Mouse (Mus musculus): ENCODE results near the gene Gm20388. TPM values are rescaled to one million over a fixed set of nuclear protein-coding genes. Genes with fewer than 3 reads are reported as not detected.

The Gm20388 gene
- total RNA-seq, 2 experiments from 2014 or later: 12.7 TPM; not detected in 1

DNA sequence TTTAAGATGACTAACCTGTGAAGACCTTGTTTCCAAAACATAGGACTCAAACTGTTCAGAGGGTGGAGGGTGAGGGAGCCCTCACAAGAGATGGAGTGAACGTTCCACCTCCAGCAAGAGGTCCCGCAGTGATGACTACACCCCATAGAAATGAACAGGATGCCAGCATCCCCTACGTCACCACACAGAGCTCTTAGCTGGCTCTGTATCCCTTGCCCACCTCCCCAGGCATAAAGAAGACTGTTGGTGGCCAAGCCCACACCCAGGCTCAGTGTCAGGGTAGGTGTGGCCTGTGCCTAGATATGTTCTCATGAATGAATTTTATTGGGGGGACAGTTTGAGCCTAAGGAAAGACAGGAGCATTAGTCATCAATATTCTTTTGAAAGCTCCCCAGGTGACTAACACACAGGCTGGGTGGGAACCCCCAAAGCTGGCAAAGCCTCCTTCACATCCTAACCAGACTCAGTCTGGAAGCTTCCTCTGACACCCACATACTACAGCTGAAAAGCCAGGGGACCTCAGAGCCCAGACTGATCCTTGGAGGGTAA, 2638.3 kb downstream of the Gm20388 start:
- DNase-seq: no peak

DNA sequence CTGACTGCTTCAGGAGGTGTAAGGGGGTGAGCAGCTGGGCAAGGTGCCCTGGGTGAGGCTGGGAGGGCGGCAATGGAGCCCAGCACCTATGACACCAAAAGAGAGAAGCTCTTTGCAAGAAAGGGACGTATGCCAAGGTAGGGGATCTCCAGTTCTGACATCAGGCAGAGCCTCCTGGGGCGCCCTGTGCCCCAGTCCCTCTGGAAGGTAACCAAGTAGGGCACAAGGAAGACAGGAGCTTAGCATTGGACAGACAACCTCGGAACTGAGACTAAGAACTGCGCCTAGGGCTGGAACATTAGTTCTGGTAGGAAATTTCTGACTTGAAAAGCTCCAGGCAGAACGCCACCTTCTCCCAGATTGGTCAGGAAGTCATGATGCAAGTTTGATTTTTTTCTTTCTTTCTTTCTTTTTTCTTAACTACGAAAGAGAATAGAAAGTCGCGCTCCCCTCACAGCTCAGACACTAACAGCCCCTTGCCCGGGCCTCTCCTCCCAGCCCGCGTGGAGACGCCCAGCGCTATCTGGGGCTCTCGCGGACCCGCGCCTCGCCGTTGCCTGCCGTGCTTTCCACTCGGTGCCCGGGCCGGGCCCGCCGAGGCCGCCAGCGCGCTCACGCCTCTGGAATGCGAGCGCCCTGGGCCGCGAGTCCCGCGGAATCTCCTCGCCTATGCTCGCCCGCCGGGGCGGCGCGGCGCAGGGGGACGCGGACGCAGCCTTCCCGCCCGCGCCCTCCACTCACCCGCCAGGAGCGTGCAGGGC, 2639.8 kb downstream of the Gm20388 start:
- DNase-seq: no peak

DNA sequence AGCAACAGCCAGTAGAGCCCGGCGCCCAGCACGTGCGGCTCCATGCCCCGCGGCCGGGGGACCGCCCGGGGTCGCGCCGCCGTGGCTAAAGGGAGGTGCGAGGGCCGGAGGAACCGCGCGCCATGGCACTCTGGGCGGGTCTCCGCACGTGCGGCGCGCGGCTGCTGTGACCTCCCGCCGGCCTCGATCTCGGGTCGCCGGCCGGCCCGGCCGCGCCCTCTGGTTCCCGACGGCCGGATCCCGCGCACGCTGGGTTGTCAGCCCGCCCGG, 2640.3 kb downstream of the Gm20388 start:
- no peak for DNase-seq

DNA sequence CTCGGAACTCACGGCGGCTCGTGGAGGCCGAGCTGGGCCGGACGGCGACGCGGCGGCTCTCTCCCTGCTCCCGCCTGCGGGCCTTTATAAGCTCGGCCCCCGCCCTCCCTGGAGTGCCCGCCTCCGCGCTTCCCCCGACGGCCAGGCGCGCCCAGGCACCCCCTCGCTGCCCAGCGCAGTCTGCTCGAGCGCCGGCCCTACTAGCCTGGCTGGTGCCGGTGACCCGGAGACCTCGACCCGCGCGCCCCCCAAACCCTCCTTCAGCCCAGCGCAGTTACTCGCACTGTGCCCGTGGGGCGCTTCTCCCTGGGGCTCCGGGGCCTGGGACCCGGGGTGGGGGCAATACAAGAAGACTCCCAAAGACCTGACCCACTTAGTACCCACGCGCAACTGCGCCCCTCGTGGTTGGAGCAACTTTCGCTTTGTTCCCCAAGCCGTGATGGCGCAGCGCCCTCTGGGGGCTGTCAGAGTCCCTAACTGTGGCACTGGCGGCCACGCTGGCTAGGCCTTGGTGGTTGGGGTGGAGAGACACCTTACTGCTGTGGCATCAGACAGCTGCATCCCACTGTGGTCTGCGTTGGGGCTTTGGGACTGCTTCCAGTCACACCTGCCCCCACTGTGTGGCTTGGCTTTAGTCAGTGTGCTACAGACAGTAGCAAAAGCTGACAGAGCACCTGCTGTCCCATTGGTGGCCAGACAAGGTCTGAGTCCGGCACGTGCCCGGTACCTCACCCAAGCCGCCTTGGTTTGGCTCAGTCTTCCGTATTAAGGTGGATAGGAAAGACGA, 2640.8 kb downstream of the Gm20388 start, which contains the start of gene Piezo1:
Gene Piezo1 (minus strand): TSS at position 65 of the 787 bp plus-strand sequence.
- DNase-seq: peak; percentile 72 to 77

DNA sequence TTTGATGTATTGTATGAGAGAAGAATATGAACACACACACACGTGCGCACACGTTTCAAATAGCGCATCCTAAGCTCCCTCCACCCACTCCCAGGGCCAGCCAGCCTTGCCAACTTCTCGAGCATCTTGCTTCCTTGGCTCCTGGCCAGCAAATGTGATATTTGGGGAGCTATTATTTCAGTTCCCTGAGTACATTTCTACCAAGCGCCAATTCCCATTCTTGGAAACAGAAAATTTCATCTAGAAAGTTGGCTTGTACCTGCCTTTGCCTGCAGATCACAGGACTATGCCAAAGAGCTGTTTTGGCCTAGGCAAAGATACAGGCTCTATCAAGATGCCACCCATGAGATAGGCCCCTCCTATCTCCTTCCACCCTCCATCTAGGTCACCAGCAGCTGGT, 2644.1 kb downstream of the Gm20388 start:
- DNase-seq: no peak

DNA sequence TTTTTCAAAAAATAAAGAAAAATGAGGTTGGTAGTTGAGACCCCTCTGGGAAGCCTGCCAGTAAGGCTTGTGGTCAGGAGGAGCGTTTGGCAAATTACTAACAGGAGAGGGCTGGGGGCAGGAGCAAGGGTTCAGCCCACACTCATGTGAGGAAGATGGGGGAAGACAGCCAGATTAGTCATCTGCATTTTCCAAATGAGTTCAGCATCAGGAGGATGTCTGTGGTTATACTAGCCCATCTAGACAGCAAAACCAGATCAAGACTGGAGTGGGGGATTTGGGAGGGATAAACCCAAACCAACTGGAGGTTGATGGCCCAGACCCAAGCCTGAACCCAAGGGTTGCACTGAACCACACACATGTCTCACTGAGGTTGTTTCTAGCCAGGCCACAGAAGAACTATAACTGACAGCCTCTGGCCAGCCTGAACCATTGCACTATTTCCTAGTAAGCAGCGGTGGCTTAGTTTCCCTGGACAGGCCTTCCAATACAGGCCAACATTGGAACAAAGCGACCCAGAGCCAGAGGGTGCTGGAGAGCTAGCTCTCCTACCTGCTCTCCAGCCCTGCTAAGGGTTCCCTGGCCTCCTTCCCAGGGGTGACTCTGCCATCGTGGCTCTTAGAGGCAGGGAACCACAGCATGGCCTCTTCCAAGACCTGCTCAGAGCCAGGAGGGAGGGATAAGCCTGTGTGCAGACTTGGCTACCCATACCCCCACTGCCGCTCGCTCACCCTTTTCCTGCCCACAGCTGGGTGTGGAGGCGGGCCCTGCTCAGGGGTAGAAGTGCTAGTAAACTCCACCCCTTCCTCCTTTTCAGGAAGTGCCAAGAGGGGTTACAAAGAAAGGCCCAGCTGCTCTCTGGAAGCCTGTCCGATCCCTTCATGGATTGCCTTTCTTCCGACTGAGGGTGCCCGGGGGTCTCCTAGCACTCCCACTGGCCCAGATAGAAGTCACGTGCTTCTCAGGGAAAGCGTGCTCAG, 2645.7 kb downstream of the Gm20388 start:
- DNase-seq: no peak

DNA sequence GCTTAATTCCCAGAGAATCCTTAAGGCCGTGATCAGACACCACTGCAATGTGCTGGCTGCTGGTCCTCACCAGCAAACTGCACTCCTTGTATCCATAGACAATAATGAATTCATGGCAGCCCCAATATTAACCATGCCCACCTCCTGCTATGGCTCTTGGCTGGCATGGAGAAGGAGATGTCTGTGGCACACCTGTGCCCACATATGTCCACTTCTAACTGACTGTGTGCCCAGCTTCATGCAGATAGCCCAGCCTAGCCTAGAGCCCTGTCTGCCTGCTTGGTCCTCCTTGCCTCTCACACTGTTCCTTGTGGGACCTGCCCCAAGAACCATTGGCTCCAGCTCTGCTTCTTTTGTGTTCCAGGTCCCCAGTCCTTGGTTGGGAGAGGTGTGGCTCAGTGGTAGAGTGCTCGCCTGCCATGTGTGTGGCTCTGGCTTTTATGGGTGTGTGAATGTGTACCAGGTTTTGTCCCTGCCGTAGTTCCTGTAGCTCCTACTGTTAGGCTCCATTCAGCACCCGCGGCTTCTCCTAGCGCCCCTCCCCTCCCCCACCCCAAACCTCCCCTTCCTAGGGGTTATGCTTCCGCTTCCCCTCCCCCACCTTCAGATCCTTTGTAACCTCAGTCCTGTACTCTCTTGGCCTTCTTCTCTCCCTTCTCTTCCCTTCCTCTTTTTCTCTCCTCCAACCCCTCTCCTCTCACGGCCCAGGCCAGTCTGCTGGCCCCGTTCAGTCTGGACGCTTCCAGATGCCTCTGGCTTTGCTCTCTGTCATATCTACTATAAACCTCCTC, 2646.8 kb downstream of the Gm20388 start:
- no peak for DNase-seq

DNA sequence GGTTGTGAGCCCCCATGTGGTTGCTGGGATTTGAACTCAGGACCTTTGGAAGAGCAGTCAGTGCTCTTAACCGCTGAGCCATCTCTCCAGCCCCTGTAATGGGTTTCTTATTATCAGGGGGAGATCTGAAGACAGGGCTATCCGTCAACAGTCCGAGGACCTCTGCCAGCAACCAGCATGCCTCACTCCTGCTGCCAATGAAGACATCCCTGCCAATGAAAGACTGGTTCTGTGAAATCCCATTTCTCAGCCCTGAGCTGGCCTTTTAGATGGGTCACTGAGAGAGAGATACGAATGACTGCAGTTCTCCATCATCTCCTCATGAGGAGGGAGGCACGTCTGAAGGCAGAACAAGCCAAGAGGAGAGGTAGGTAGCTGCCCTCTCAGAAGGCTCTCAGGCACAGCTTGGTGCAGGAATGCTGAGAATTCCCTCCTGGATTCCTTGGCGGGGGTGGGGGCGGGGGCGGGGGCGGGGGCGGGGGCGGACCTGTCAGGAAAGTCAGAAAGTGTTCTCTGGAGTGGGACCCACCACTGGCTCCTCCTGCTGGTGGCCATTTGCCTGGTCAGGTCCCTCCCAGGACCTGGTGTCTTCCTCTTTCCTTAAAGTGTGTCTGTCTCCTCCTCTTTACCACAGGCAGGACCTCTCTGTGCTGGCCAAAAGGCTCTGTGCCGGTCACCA, 2648.2 kb downstream of the Gm20388 start:
- no peak for DNase-seq

DNA sequence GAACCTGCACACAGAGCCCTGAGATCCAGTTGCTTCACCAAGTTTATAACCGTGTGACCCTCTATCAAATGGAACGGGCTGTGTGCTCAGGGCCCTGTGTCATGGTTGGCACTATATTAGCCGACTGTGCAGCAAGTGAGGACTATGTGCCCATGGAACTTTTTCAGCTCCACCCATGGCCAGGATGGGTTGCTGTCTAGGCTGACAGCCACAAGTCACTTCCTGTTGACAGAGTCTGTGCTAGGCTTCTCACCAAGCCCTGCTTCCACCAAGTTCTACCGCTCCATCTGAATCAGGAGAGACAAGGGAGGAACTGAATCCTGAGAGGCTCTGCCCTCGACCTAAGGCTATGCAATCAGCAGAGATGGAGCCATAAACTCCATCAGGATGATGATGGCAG, 2650.6 kb downstream of the Gm20388 start:
- no peak for DNase-seq

DNA sequence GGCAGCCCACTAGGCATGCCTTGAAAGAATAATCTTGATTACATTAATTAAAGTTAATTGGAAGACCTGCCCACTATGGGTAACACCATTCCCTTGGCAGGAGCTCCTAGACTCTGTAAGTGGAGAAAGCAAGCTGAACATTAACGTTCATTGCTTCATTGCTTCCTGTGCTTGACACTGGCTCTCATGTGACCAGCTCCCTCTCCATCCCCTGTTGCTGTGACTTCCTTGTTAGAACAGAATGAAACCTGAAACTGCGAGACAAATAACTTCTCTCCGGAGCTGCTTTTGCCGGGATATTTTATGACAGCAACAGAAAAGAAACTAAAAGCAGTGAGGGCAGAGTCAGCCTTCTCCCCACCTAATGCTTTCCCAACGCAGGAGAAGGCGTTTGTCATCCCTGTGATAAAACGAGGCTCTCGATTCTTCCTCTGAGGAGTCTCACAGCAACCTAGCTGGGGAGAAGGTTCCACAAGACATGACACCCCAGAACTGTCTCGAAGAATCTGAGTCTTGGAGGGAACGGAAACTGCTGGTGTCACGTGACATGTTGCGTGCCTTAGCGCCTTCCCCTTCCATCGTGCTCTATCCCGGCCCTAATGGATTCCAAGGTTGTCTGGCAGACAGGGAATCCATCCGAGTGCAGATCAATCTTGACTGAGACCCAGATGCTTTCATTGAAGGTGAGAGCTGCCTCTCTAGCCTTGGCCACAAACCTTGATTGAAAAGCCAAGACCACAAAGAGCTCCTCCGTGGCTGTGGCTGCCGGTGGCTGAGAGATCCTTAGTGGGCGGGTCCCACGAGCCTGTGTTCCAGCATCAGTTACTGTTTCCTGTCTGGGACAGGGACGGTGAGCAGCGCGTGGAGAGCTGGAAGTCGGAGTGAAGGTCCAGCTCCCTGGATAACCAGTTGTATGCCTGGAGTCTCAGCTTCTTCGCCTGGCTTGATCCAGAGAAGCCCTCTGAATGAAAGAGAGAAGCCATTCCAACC, 2654.0 kb downstream of the Gm20388 start:
- DNase-seq: no peak

DNA sequence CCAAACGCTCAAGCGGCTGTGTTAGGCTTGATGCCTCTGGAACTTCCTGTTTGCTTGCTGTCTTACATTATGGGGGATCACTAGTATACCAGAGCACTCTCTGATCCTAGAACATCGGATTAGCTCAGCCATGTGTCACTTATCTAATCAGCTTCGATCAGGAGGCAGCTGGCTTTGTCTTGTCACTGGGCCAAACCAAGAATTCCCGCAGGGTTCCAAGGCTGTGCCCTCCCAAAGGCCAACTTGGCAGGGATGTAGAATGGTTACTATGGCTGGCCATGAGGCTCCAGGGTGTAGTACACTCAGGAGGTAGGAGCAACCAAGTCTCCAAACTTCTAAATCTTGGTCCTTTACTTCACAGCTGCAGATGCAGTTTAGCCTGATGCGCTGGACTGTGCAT, 2656.1 kb downstream of the Gm20388 start:
- DNase-seq: no peak

DNA sequence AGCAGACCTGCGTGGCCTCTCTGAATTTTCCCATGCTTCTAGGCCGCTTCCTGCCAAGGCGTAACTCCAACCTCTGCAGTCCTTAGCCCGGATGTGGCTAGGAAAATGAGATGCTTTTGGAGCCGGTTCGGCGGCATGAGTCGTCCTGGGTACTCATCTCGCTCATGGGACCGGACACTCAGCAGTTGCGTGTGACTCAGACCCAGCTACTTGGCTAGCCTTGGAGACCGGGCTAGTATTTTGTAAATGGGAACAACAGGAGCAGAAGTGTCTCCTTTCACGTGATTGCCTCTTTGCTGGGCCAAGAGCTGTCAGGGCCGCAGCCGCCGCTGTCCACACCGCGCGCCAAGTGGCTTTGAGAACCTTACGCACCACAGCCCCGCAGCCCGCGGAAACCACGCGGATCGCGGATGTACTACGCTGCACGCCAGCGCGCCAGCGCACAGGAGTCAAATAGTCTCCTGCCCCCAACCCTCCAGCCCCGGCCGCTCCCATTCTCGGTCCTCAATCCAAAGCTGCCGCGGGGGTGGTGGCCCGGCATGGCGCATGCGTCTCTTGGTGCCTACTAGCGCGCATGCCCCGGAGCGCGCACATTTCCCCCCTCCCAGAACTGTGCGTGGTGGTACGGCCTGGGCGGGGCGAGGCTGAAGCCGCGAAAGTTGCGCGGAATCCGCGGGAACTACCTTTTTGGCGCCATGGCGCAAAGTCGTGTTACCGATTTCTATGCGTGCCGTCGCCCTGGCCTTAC, 2656.9 kb downstream of the Gm20388 start, which contains the start of gene Cdt1:
Gene Cdt1 (plus strand): TSS at position 655 of the 748 bp plus-strand sequence.
- DNase-seq: peak; percentile 93 to 95

DNA sequence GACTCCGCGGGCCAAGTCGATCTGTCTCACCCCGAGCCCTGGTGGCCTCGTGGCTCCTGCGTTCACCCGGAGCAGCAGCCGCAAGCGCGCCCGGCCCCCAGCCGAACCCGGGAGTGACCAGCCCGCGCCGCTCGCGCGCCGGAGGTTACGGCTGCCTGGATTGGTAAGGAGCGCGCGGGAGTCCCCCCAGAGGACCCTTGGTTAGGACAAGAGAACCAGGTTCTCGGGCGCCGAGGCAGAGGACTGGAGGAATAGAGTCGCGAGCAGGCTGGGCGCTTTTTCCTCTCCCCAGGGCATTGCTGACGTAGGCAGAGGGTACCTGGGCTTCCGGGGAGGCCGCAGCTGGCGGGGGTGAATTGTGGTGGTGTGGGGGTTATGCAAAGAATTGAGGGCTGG, 2657.5 kb downstream of the Gm20388 start:
- no peak for DNase-seq

DNA sequence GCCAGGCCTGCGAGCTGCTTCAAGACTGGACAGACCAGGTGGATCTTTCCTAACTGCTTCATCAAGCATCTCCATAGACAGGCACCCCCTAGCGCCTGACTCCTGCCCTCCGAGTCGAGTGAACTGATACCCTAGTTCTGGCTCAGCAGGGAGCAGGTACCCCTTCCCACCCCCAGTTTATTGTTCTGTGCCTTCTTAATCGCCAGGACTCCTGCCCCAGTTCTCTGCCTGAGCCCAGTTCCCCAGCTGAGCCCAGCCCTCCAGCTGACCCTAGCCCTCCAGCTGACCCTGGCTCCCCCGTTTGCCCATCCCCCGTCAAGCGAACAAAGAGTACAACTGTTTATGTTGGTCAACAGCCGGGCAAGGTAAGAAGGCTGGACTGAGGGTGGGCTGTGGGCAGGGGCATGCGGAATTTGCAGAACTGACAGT, 2658.3 kb downstream of the Gm20388 start:
- DNase-seq: no peak

DNA sequence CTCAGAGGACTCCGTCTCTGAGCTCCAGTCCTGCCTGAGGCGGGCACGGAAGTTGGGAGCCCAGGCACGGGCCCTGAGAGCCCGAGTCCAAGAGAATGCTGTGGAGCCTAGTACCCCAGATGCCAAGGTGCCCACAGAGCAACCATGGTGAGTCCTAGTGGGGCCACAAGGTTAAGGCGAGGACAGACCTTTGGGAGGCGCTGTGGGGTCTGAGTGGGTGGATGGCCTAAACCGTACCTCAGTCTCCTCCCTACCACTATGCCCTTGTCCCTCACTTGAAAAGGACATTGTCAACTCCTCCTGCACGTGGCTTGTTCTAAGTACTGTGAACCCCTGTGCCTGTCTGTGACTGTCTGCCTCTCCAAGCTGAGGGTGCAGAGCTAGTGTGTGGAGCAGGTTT, 2658.7 kb downstream of the Gm20388 start:
- DNase-seq: no peak

DNA sequence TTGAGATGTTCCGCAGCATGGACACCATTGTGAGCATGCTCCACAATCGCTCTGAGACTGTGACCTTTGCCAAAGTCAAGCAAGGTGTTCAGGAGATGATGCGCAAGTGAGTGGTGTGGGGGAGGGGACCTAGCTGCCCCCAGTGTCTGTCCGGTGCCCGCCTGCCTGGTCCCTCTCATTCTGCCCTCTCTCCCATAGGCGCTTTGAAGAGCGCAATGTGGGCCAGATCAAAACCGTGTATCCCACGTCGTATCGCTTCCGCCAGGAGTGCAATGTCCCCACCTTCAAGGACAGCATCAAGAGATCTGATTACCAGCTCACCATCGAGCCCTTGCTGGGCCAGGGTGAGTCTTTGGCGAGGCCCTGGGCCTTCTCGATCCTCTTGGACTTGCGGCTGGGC, 2659.4 kb downstream of the Gm20388 start:
- no peak for DNase-seq

DNA sequence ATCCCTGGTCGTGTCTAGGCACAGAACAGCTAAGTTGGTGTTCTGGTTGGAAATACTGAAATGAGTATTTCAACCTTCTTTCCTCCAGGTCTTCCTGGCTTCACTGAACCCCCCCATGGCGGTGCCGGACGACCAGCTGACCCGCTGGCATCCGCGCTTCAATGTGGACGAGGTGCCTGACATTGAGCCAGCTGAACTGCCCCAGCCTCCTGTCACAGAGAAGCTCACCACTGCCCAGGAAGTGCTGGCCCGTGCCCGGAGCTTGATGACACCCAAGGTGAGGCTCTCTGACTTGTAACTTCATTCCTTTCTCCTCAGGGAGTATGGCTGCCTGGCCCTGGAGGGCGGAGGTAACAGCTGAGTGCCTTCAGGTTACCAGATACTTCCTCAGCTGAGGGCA, 2660.5 kb downstream of the Gm20388 start:
- no peak for DNase-seq

DNA sequence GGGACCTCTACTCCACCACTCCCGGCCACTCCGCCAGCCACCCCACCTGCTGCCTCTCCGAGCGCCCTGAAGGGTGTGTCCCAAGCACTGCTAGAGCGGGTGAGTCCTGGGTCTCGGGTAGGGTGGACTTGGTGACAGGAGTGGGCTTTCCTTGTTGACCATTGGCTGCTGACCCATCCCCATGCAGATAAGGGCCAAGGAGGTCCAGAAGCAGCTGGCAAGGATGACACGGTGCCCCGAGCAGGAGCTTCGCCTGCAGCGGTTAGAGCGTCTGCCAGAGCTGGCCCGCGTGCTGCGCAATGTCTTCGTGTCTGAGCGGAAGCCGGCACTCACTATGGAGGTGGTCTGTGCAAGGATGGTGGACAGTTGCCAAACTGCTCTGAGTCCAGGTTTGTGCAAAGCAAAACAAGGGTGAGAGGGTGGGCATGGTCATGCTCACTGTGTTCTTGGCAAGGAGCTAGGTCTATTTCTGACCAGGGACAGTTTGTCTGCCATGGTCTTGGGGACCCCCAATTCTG, 2661.2 kb downstream of the Gm20388 start:
- DNase-seq: no peak

DNA sequence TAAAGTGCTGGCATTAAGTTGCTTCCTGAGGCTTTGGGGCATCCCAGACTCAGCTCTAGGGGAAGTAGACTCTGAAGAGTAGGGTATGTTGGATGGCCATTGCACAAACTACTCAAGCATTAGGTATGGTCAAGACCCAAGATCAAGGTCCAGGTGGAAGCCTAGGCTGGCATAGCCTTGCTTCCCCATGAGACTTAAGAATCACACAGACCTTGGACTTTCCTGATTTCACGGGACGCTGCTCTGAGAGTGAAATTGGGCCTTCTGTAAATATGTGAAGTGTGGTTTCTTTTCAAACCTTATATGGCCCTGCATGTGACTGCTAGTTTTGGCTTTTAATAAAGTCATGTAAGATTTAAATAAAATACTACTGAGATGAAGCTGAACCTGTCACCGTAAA, 2662.1 kb downstream of the Gm20388 start:
- no peak for DNase-seq
